Mouse (Mus musculus) layer of hippocampus, adult 2 months (tissue): Measurements from ENCODE around the gene Unc79. TPM values are rescaled to one million over a fixed set of nuclear protein-coding genes. Genes with fewer than 3 reads are reported as not detected.

ENCODE experiments used
- DNase-seq, 2 experiments: peaks; one replicate each; pipeline ENCODE4 v3.0.0; 2022; ENCODE audit warnings: low spot score in 2 of 2
- H3K27ac ChIP-seq: fragments of 200-600 bp; 2 replicates; pipeline ENCODE4 v1.8.1; 2022
- H3K4me3 ChIP-seq: fragments of 200-600 bp; 2 replicates; pipeline ENCODE4 v1.8.1; 2022; ENCODE audit warnings: mild to moderate bottlenecking
- CTCF ChIP-seq: fragments of 200-600 bp; conservative IDR thresholded peaks from 2 replicates; pipeline ENCODE4 v1.8.1; 2022; ENCODE audit warnings: antibody characterized with exemption, mild to moderate bottlenecking, moderate library complexity
- total RNA-seq, 2 experiments: library from RNA; stranded (reverse); gene quantifications; 2 replicates each; pipeline ENCODE4 v1.2.3; 2021

Unc79 gene
- total RNA-seq, 2 experiments from 2014 or later, result 53.2 to 56.6 TPM

DNA sequence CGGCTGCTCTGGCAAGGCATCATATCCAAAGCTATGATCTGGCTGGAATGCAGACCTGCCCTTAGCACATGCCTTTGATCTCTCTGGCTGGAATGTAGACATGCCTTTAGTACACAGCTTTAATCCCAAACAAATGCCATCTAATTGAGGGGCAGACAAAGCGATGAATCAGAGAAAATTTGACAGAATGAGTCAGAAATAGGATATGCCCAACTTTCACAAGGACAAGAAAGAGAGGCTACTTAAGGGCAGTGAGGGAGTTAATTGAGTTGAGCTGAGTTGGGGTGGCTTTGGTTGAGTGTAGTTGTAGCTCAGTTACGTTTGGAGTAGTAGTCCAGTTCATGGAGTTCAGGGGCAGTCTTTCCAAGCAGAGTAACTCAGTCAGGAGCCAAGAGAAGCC is 12.4 kb downstream of the Unc79 start:
- no peak overlapping the region for H3K27ac ChIP-seq
- no peak for TF ChIP-seq CTCF
- DNase-seq, result no peak
- no peak overlapping the region for H3K4me3 ChIP-seq

GRCm38 (mm10) chr12:102964486-102964885 is 15.8 kb downstream of the Unc79 start:
- H3K4me3 ChIP-seq, result no peak overlapping the region
- no peak for DNase-seq
- H3K27ac ChIP-seq, result no peak overlapping the region
- no peak for TF ChIP-seq CTCF

GRCm38 (mm10) chr12:102980584-102980983 is 31.9 kb downstream of the Unc79 start:
- no peak for DNase-seq
- no peak overlapping the region for H3K27ac ChIP-seq
- H3K4me3 ChIP-seq, result no peak overlapping the region
- no peak for TF ChIP-seq CTCF

- no peak overlapping the region for H3K4me3 ChIP-seq
- DNase-seq, result no peak
- no peak for TF ChIP-seq CTCF
- H3K27ac ChIP-seq, result no peak overlapping the region
These were observed 32.9 kb downstream of the Unc79 start for GRCm38 (mm10) chr12:102981543-102981942.

DNA sequence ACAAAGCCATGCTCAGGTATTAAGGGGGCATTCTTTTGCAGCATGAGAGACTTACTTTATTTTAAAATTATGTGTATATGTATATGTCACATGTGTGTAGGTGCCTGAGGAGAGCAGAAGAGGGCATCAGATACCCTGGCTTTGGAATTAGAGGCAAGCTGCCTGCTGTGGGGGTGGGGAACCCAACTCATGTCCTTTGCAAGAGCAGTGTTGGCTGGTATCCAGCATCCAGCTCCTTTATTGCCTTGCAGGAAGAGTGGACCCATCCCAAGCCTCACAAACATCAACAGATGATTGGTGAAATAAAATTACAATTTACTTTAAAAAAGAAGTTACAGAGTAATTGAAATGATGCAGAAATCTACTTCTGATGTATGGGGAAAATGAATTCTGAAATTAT is 36.7 kb downstream of the Unc79 start:
- no peak for TF ChIP-seq CTCF
- no peak overlapping the region for H3K4me3 ChIP-seq
- H3K27ac ChIP-seq, result no peak overlapping the region
- no peak for DNase-seq

DNA sequence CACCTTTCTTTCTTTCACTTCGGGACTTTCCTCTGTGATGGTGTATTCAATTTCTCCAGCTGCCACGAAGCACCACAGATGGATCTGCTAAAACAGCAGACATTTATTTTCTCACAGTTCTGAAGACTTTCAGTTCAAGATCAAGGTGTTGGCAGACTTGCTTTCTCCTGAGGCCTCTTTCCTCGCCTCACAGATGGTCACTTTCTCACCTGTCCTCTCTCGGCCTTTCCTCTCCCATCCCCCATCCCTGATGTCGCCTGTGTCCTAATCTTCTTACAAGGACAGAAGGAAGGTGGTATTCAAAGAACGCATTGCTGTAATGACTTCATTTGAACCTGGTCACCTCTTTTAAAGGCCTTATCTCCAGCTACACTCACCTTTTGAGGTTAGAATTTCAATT is 39.1 kb downstream of the Unc79 start:
- DNase-seq, result no peak
- Histone ChIP-seq H3K4me3 (no peak overlapping the region), H3K27ac (no peak overlapping the region)
- TF ChIP-seq CTCF, result no peak

DNA sequence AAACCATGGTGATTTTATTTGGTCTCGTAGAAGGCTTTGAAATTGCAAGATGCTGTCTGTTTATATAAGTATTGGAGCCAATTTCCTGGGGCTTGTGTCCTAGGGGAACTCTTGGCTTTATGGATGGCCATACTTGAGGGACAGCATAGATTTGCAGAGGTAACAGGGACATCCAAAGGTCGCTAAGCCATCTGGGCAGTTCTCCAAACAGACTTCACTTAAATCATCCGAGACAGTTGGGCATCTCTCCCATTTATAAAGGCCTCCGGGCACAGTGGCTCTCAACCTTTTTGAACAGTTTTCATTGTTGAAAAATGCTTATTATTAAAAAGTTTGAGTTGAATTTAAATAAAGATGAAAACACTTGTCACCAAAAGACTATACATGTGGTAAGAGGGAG is 59.8 kb downstream of the Unc79 start:
- no peak overlapping the region for H3K4me3 ChIP-seq
- no peak overlapping the region for H3K27ac ChIP-seq
- no peak for TF ChIP-seq CTCF
- no peak for DNase-seq

DNA sequence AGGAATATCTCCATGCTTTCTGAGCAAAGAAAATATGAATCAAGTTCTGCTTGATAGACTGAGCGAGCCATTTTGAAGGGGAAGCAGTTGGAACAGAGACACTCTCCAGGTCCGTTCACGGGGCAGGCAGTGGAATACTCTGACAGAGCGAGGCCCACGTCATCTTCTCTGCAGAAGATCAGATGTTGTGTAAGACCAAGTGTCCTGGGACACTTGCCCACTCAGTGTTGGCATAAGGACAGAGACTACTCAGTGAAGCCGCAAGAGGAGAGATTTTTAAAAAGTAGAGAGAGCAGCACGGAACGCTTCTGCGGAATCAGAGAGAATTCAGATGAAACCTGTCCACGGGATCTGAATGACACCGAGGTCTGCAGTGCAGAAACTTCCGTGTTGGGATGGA is 69.5 kb downstream of the Unc79 start:
- no peak overlapping the region for H3K27ac ChIP-seq
- TF ChIP-seq CTCF, result no peak
- H3K4me3 ChIP-seq, result no peak overlapping the region
- no peak for DNase-seq

DNA sequence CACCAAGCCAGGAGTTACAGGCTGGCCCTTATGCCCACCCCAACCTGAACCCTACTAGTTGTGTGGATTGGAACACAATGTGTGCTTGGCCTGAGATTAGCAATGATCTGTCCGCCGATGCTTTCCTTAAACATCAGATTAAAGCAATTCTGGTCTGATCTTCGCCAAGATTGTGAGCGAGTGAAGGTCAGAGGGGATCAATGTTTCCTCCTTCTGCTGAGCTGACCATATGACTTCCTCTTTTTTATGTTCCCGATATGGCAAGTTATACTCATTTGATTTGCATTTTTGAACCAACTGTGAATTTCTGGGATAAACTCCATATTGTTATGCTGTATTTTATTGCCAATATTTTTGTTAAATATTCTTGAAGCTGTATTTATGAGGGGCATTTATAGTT is 88.0 kb downstream of the Unc79 start:
- H3K4me3 ChIP-seq, result no peak overlapping the region
- peak overlapping the region; percentile 14; the same call in 1 of the 2 replicates for H3K27ac ChIP-seq
- no peak for DNase-seq
- TF ChIP-seq CTCF, result no peak

- no peak for TF ChIP-seq CTCF
- H3K4me3 ChIP-seq, result no peak overlapping the region
- DNase-seq, result no peak
- no peak overlapping the region for H3K27ac ChIP-seq
These were observed 90.7 kb downstream of the Unc79 start for GRCm38 (mm10) chr12:103039332-103039731.

DNA sequence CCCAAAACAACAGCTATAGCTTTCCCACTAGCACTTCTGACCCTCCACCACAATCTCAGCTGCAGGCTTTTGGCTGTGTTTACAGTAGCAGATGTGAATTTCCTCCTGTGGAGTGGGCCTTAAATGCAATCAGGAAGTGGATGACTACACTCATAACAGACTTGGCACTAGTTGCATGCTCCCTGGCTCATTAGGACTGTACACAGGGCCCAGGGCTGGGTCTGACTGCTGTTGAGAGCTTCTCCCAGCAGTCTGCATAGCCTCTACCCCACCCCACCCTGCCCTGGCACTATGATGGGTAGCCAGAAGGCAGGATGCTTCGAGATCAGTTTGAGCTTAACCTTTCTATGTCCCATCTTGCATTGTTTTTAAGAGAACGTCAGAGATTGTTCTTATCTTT is 91.5 kb downstream of the Unc79 start:
- TF ChIP-seq CTCF, result no peak
- Histone ChIP-seq H3K27ac (no peak overlapping the region), H3K4me3 (no peak overlapping the region)
- no peak for DNase-seq

GRCm38 (mm10) chr12:103041401-103041800 is 92.7 kb downstream of the Unc79 start:
- no peak for DNase-seq
- Histone ChIP-seq H3K4me3 (no peak overlapping the region), H3K27ac (no peak overlapping the region)
- TF ChIP-seq CTCF, result no peak

GRCm38 (mm10) chr12:103042711-103043110 is 94.1 kb downstream of the Unc79 start:
- Histone ChIP-seq H3K27ac (no peak overlapping the region), H3K4me3 (no peak overlapping the region)
- no peak for TF ChIP-seq CTCF
- DNase-seq, result no peak

DNA sequence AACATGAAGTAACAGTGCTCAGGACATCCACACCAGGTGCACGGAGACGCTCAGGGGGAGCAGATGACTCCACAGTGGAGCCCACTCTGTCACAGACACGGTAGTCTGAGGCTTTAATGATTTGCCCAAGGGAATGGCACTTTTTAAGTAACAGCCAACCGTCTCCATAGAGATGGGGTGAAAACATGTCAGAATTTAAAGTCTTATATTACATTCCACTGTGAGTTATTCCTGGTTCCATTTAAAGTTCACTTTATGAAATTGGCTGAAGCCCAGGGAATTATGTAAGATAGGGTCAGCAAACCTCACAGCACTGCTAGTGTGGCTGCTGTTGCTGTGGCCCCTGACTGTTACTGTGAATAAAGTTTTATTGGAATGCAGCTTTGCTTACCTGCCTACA is 95.8 kb downstream of the Unc79 start:
- Histone ChIP-seq H3K4me3 (no peak overlapping the region), H3K27ac (no peak overlapping the region)
- TF ChIP-seq CTCF, result no peak
- no peak for DNase-seq

GRCm38 (mm10) chr12:103049865-103050264 is 101.2 kb downstream of the Unc79 start:
- H3K4me3 ChIP-seq, result no peak overlapping the region
- no peak for DNase-seq
- no peak overlapping the region for H3K27ac ChIP-seq
- no peak for TF ChIP-seq CTCF
